Mouse (Mus musculus) hindbrain, postnatal 0 days (tissue): ENCODE measurements around the gene Chid1. TPM values are rescaled to one million over a fixed set of nuclear protein-coding genes. Genes with fewer than 3 reads are reported as not detected.

Experiments used
- ATAC-seq: fragments of 200-750 bp; cut with Nextera tagmentation; 2 replicates; pipeline ENCODE4 v1.8.0; 2017; ENCODE audit warnings: mild to moderate bottlenecking, moderate TSS enrichment, moderate library complexity
- DNase-seq: peaks from one replicate; pipeline ENCODE4 v3.0.0-alpha.2; 2015; ENCODE audit warnings: low spot score
- H3K27ac ChIP-seq: fragments of 300-500 bp; sonication (generic); 2 replicates; pipeline ENCODE4 v1.5.1; 2014; ENCODE audit warnings: mild to moderate bottlenecking
- H3K27me3 ChIP-seq: fragments of 300-500 bp; sonication (generic); 2 replicates; pipeline ENCODE4 v1.6.1; 2014; ENCODE audit warnings: low read length, mixed read lengths; ENCODE audit not compliant: insufficient read depth
- H3K36me3 ChIP-seq: fragments of 300-500 bp; sonication (generic); 2 replicates; pipeline ENCODE4 v1.6.1; 2014; ENCODE audit warnings: low read length, mixed read lengths; ENCODE audit not compliant: insufficient read depth
- H3K4me1 ChIP-seq: fragments of 300-500 bp; sonication (generic); 2 replicates; pipeline ENCODE4 v1.6.1; 2014; ENCODE audit warnings: antibody characterized with exemption, low read length, mixed read lengths; ENCODE audit not compliant: insufficient read depth
- H3K4me2 ChIP-seq: fragments of 300-500 bp; sonication (generic); 2 replicates; pipeline ENCODE4 v1.6.1; 2014; ENCODE audit warnings: low read depth, mild to moderate bottlenecking, low read length, moderate library complexity, mixed read lengths
- H3K4me3 ChIP-seq: fragments of 300-500 bp; sonication (generic); 2 replicates; pipeline ENCODE4 v1.5.1; 2014; ENCODE audit warnings: low read length
- H3K9ac ChIP-seq: fragments of 300-500 bp; sonication (generic); replicated peaks from 2 replicates; pipeline ENCODE4 v1.6.1; 2014; ENCODE audit warnings: mild to moderate bottlenecking, low read length, moderate library complexity, mixed read lengths
- H3K9me3 ChIP-seq: fragments of 300-500 bp; sonication (generic); 2 replicates; pipeline ENCODE4 v1.6.1; 2016; ENCODE audit warnings: low read length, mixed read lengths
- CTCF ChIP-seq: IDR thresholded peaks from 2 replicates; pipeline ENCODE4 v1.5.1; 2016; ENCODE audit warnings: antibody characterized with exemption, control low read depth, low read depth
- WGBS: fragments of 180-500 bp; shearing (Covaris S2); extraction: QIAGEN DNeasy Blood & Tissue Kit; methylation state at CpG from one replicate; pipeline ENCODE4 v1.1.7; 2014; 5-methylcytosine and 5-hydroxymethylcytosine counted together
- polyA plus RNA-seq: library from polyadenylated mRNA; unstranded; fragments of >200 nt; fragmentation: Nextera tagmentation; extraction: Ambion mirVana; gene quantifications from 2 replicates; pipeline ENCODE4 v1.2.1, GENCODE M21; 2015
- total RNA-seq: library from RNA; depleted of rRNA; stranded (reverse); fragments of >200 nt; gene quantifications from 2 replicates; pipeline ENCODE4 v1.2.3, GENCODE M21; 2014; rRNA removed

Chid1 gene
- total and polyA plus RNA-seq, 2 experiments from 2014 or later: 47.8 to 55.2 TPM

DNA sequence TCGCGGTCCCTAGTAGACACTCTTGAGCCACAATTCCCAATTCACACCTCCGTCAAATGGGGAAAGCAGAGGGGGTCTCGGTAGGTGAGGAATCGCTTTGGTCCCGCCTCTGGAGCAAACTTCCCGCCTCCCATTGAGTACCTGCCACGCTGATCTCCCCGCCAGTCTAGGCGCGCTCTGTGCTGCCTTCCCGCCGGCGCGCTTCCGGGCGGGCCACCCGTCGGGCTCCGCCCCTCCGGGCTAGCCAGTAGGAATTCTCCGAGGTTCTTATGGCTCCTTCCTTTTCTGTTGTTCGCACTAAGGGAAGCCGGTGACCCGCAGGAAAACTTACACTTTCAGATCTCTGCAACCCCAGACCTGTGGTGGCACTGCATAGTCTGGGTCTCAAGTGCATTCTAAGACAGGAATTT, 95.8 kb downstream of the Chid1 start, which contains the start of gene Pidd1:
TSS of gene Pidd1 (minus strand) at position 198 of the 410 bp plus-strand sequence.
- DNase-seq: peak; percentile 65
- no peak for ATAC-seq
- no peak for TF ChIP-seq CTCF
- peak within 1 kb of the TSS; percentile 30; the same call in 1 of the 2 replicates for H3K9ac ChIP-seq
- WGBS: under 1% methylated on average over 25 of the region's 25 CpGs
- H3K27me3 ChIP-seq: no peaks in the 10 kb centered on the region
- H3K9me3 ChIP-seq: no peaks in the 10 kb centered on the region
- peak within 1 kb of the TSS; percentile 60 for H3K4me2 ChIP-seq
- H3K4me3 ChIP-seq: peak within 1 kb of the TSS; percentile 25
- peaks cover 18% of the 10 kb centered on the region for H3K4me1 ChIP-seq
- H3K36me3 ChIP-seq: no peaks in the 10 kb centered on the region
- no peak within 1 kb of the TSS; the same call in 1 of the 2 replicates for H3K27ac ChIP-seq

Other genes starting within 250 kb of the Chid1 start
- 0.54 and 0.94 TPM in 2 replicates for gene Drd4, start 247.9 kb downstream of the Chid1 start, total RNA-seq
- gene Drd4, start 247.9 kb downstream of the Chid1 start, polyA plus RNA-seq: 0.73 and 0.79 TPM in 2 replicates
- 218 and 220 TPM in 2 replicates for gene Deaf1, start 212.2 kb downstream of the Chid1 start, total RNA-seq
- gene Deaf1, start 212.2 kb downstream of the Chid1 start, polyA plus RNA-seq: 200 and 237 TPM in 2 replicates
- 31.6 and 36.4 TPM in 2 replicates for gene Tmem80, start 212.1 kb downstream of the Chid1 start, total RNA-seq
- gene Tmem80, start 212.1 kb downstream of the Chid1 start, polyA plus RNA-seq: 42.0 and 44.9 TPM in 2 replicates
- 1.6 and 3.9 TPM in 2 replicates for gene Eps8l2, start 201.0 kb downstream of the Chid1 start, total RNA-seq
- 1.5 and 2.4 TPM in 2 replicates for gene Eps8l2, start 201.0 kb downstream of the Chid1 start, polyA plus RNA-seq
- 156 and 200 TPM in 2 replicates for gene Taldo1, start 147.7 kb downstream of the Chid1 start, total RNA-seq
- gene Taldo1, start 147.7 kb downstream of the Chid1 start, polyA plus RNA-seq: 252 and 258 TPM in 2 replicates
- gene Gatd1, start 125.7 kb downstream of the Chid1 start, total RNA-seq: 61.2 and 74.4 TPM in 2 replicates
- gene Gatd1, start 125.7 kb downstream of the Chid1 start, polyA plus RNA-seq: 46.9 and 49.4 TPM in 2 replicates
- gene Cend1, start 110.4 kb downstream of the Chid1 start, total RNA-seq: 208 and 246 TPM in 2 replicates
- 219 and 255 TPM in 2 replicates for gene Cend1, start 110.4 kb downstream of the Chid1 start, polyA plus RNA-seq
- gene Slc25a22, start 102.0 kb downstream of the Chid1 start, total RNA-seq: 126 and 138 TPM in 2 replicates
- gene Slc25a22, start 102.0 kb downstream of the Chid1 start, polyA plus RNA-seq: 79.9 and 87.3 TPM in 2 replicates
- gene Pidd1, start 95.8 kb downstream of the Chid1 start, total RNA-seq: 3.6 and 4.6 TPM in 2 replicates
- gene Pidd1, start 95.8 kb downstream of the Chid1 start, polyA plus RNA-seq: 2.4 and 2.5 TPM in 2 replicates
- 179 and 249 TPM in 2 replicates for gene Rplp2, start 92.5 kb downstream of the Chid1 start, total RNA-seq
- 839 and 863 TPM in 2 replicates for gene Rplp2, start 92.5 kb downstream of the Chid1 start, polyA plus RNA-seq
- 8.5 and 10.0 TPM in 2 replicates for gene Pnpla2, start 84.7 kb downstream of the Chid1 start, total RNA-seq
- gene Pnpla2, start 84.7 kb downstream of the Chid1 start, polyA plus RNA-seq: 20.0 and 22.4 TPM in 2 replicates
- gene Cracr2b, start 78.8 kb downstream of the Chid1 start, total RNA-seq: 2.1 and 5.0 TPM in 2 replicates
- 6.7 and 9.1 TPM in 2 replicates for gene Cracr2b, start 78.8 kb downstream of the Chid1 start, polyA plus RNA-seq
- 62.6 and 79.4 TPM in 2 replicates for gene Cd151, start 72.5 kb downstream of the Chid1 start, total RNA-seq
- 16.1 and 18.5 TPM in 2 replicates for gene Cd151, start 72.5 kb downstream of the Chid1 start, polyA plus RNA-seq
- gene Polr2l, start 64.7 kb downstream of the Chid1 start, total RNA-seq: 25.5 and 46.1 TPM in 2 replicates
- 75.9 and 81.6 TPM in 2 replicates for gene Polr2l, start 64.7 kb downstream of the Chid1 start, polyA plus RNA-seq
- 101 and 119 TPM in 2 replicates for gene Tspan4, start 64.6 kb downstream of the Chid1 start, total RNA-seq
- gene Tspan4, start 64.6 kb downstream of the Chid1 start, polyA plus RNA-seq: 78.2 and 83.9 TPM in 2 replicates
- 209 and 214 TPM in 2 replicates for gene Ap2a2, start 22.3 kb upstream of the Chid1 start, total RNA-seq
- gene Ap2a2, start 22.3 kb upstream of the Chid1 start, polyA plus RNA-seq: 110 and 115 TPM in 2 replicates
- not detected in 2 replicates for gene Muc6, start 115.5 kb upstream of the Chid1 start, total RNA-seq
- gene Muc6, start 115.5 kb upstream of the Chid1 start, polyA plus RNA-seq: 0.13 and 0.23 TPM in 2 replicates
- gene Muc2, start 150.5 kb upstream of the Chid1 start, total RNA-seq: 0.83 and 1.3 TPM in 2 replicates
- 0.20 and 0.91 TPM in 2 replicates for gene Muc2, start 150.5 kb upstream of the Chid1 start, polyA plus RNA-seq
- gene Muc5ac, start 249.1 kb upstream of the Chid1 start, total RNA-seq: not detected in 2 replicates
- not detected in 2 replicates for gene Muc5ac, start 249.1 kb upstream of the Chid1 start, polyA plus RNA-seq